Mouse (Mus musculus) cortical plate, adult 2 months (tissue): ENCODE measurements at regions not wholly inside any gene's neighbourhood (a gene's known extent, or its start where the extent isn't known, plus 50 kb on each side); places are given as distances from the start of the nearest gene placed in this dataset.

Experiments
- CTCF ChIP-seq: fragments of 200-500 bp; IDR thresholded peaks from 2 replicates; pipeline ENCODE4 v1.5.1; 2011; ENCODE audit warnings: mild to moderate bottlenecking, control low read depth, low read length; ENCODE audit not compliant: insufficient read depth; ENCODE audit errors: extremely low read depth
- POLR2A ChIP-seq: fragments of 200-500 bp; IDR thresholded peaks from 2 replicates; pipeline ENCODE4 v1.6.1; 2011; ENCODE audit warnings: mild to moderate bottlenecking, low read length, control low read depth; ENCODE audit not compliant: insufficient read depth; ENCODE audit errors: extremely low read depth

DNA sequence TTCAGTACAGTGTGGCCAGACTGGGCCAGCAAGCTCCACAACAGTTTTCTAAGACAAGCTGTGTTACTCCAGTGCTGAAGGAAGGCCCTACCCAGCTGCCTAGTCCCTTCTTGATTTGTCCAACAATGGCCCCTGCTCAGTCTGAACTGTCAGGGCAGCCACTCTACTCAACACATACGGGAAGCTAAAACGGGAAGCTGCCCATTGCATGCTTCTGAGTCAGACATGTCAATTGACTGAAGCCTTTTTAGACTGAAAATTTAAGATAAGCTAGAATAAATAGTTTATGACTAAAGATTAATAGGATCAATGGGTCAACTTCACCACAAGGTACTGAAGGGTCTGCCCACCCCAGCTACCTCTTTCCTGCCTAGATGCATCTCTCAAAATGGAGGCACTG is 181.4 kb upstream of the Cdyl start:
- TF ChIP-seq POLR2A = no peak
- TF ChIP-seq CTCF = no peak
